Mouse (Mus musculus) embryonic fibroblast, embryonic 13.5 days (primary cell): Measurements from ENCODE around the gene Olfr312.

Experiments used
- CTCF ChIP-seq: IDR thresholded peaks from 2 replicates; pipeline ENCODE4 v1.5.1; 2011; ENCODE audit warnings: mild to moderate bottlenecking, control low read depth, low read length, moderate library complexity, borderline replicate concordance; ENCODE audit not compliant: insufficient read depth
- POLR2A ChIP-seq: IDR thresholded peaks from 2 replicates; pipeline ENCODE4 v1.6.1; 2011; ENCODE audit warnings: low read depth, mild to moderate bottlenecking, control low read depth, low read length, moderate library complexity

GRCm38 (mm10) chr11:58795856-58796255 lies 33.2 kb upstream of the Olfr312 start:
- no peak for TF ChIP-seq CTCF
- TF ChIP-seq POLR2A = no peak
